Mouse (Mus musculus): ENCODE results near the gene Atp8b5.

- TF ChIP-seq CTCF (IDR thresholded peaks at IDR 0.05) (no peak), POLR2A (IDR thresholded peaks at IDR 0.05; ENCODE audit: insufficient read depth, low read depth, low read length) (no peak)
Measured at GRCm38 (mm10) chr4:43344932-43345331, 78.0 kb downstream of the Atp8b5 start.
